Mouse (Mus musculus) right cerebral cortex, adult 18-20 months (tissue): Measurements from ENCODE around the gene Glo1.

Experiments
- DNase-seq: peaks from one replicate; pipeline ENCODE4 v3.0.0; 2022; ENCODE audit warnings: mixed read lengths

Gene Glo1

GRCm38 (mm10) chr17:30575941-30576773 is 50.5 kb downstream of the Glo1 start, which contains the start of gene Btbd9:
Gene Btbd9, minus strand, starts transcription at chr17:30576488.
- DNase-seq = peak; percentile 95

DNA sequence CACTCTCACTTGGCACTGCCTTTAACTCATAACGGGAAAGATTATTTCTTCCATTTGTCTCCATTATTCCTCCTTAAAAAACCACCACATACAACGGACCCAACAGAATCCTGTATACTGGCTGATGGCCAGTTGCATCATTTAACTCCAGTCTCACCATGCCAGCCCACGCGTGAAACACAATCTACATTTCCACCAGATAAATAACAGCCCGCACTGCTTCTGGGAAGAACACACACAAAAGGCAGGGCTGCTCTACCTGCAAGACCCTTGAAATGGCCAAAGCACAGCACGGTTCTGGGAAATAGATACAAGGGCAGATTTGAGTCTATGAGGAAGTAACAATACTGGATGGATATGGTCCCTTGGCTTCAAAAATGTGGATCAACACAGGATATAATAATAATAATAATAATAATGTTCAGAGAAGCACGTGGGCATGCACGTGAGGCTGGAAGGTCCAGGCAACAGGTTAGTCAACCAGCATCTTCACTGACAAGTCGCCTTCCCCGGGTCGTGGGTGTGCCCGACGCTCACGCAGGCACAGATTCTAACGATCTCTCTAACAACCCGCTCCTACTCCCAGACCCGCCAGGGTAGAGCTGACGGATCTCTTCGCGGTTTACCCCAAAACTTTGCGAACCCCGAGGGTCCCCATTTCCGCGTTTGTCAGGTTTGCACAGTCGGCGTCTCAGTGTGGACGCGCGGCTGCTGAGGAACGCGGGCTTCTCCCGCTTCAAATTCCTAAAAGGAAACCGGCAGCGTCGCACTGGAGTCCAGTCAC is 51.4 kb downstream of the Glo1 start:
- peak; percentile 72 for DNase-seq

DNA sequence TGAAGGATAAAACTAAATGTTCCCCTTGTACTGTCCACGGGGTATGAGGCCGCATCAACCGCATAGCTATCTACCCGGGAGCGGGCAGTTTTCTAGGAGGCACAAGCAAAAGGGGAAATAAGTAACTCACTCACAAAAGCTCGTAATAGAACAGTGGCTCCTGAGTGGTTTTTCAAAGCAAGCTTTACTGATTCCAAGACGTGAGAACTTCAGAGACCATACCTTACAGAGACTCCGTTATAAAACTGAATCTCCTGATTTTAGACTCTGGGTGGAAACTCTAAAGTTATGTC is 51.9 kb downstream of the Glo1 start:
- no peak for DNase-seq

DNA sequence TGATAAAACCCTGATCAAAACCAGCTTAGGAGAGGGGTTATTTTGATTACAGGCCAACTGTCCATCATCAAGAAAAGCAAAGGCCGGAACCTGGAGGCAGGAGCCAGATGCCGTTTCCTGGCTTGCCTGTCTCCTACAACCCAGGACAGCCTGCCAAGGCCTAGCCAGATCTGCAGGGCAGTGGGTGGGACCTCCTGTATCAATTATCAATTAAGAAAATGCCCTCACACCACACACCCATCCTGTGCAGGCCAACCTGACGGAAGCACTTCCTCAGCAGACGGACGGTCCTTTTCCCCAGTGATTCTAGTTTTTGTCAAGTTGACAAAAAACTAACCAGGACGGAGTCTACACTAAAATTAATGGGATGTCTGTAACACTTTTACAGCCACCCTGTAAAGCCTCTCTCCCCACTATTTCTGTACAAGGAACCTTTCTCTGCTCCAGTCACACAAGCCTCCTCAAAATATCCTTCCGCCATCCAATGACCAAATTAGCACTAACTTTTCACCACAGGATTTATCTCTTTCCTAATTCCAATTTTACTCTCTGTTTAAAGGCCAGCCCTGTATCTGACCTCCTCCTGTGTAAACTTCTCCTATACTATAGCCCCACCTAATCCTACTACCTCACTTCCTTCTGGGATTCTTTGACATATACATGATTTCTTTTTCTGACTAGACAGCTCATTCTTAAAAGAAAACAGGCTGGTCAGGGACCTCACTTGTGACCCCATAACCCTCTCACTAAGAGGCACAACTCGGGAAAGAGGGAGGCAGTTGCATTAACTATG is 52.5 kb downstream of the Glo1 start:
- DNase-seq = no peak

GRCm38 (mm10) chr17:30570971-30571370 is 55.7 kb downstream of the Glo1 start:
- DNase-seq = no peak

DNA sequence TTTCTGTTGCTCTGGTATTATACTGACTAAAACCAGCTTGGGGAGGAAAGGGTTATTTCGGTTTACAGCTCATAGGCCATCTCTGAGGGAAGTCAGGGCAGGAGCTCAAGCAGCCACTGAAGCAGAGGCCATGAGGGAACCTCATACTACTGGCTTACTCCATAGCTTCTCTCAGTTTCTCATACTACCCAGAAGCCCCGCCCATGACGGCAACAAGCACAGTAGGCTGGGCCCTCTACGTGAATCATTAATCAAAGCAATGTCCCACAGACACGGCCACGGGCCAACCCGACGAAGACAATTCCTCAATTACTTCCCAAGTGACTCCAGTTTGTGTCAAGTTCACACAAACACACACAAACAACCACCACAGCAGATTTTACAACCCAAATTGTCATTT is 56.5 kb downstream of the Glo1 start:
- no peak for DNase-seq

DNA sequence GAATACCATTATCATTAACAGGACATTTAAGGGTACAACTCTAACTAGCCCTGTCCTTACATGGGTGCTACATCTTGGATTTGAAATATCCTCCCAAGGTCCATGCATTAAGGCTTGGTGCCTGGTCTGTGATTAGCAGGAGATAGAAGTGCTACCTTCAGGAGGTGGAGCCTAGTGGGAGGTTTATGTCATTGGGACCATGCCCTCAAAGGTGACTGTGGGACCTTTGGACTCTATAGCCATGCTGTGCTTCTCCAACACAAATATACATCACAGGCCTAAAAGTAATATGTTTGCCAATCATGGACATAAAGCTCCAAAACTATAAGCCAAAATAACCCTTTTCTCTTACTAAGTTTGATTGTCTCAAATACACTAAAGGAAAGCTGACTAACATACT is 58.2 kb downstream of the Glo1 start:
- DNase-seq = no peak

- DNase-seq = no peak
Measured at GRCm38 (mm10) chr17:30564971-30565370, 61.7 kb downstream of the Glo1 start.

DNA sequence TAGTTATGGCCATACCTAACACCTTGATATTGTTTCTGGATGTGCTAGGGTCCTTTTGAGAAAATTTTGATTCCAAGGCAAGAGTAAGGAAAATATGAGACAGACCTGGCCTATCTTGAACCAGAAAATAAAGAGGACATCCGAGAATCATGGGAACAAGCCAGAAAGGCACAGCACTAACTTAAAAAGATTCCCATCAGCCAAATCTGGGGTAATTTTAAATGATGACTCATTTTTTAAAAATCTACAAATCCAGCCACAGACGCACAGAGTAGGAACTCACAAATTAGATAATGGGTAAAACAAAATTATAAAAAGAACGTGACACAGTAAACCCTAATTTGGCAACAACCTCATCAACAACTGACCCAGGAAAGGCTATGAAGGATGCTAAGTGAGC is 62.3 kb downstream of the Glo1 start:
- no peak for DNase-seq

- no peak for DNase-seq
Measured at GRCm38 (mm10) chr17:30563484-30564075, 63.1 kb downstream of the Glo1 start.

DNA sequence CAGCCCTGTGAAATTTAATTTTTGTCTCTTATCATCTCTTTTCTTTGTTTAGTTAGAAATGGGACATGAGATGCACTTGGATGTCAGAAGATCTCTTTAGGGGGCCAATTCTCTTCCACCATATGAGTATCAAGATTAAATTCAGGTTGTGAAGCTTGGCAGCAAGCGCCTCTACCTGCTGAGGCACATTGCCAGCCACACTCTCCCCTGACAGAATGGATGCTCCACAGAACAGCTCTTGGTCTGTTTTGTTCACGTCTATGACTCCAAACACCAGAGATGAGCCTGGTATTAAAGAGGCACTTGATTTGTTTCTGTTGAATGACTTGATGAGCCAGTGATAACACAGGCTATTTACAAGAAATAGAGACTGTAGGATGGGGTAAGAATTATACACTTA is 63.9 kb downstream of the Glo1 start:
- DNase-seq = no peak

DNA sequence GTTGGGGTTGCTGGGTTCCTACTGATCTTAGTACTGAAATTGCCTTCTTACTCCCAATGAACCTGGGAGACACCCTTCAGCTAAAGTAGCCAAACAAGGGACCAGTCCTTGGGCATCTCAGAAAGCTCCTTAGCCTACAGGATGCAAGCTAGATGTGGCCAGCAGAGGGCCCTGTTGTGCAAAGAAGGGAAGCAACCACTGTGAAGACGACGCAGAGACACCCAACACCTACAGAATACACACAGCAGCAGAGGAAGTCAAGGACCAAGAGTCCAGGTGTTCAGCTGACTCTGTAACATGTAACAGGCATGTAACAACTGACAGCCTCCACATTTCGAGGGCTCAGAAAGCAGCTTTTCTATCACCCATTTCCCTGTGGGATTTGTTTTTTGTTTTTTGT is 67.1 kb downstream of the Glo1 start:
- no peak for DNase-seq

DNA sequence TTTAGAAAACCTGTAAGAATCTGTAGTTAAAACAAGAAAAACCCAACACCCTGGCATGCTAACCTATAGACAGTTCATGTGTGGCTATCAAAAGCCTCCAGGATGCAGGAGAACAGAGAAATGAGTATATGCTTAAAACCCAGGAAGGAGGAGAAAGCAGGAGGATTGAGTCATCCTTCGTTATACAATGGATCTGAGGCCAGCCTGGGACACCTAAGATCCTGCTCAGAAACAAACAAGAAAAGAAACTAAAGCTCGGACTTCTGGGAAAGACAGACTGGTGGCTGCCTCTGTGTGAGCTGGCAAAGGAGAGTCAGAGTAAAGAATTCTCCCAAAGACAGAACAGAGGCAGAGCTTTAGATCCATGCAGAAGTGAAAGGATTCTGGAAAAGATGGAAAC is 68.0 kb downstream of the Glo1 start:
- DNase-seq = no peak

GRCm38 (mm10) chr17:30556512-30556911 is 70.2 kb downstream of the Glo1 start:
- DNase-seq = peak; percentile 59

DNA sequence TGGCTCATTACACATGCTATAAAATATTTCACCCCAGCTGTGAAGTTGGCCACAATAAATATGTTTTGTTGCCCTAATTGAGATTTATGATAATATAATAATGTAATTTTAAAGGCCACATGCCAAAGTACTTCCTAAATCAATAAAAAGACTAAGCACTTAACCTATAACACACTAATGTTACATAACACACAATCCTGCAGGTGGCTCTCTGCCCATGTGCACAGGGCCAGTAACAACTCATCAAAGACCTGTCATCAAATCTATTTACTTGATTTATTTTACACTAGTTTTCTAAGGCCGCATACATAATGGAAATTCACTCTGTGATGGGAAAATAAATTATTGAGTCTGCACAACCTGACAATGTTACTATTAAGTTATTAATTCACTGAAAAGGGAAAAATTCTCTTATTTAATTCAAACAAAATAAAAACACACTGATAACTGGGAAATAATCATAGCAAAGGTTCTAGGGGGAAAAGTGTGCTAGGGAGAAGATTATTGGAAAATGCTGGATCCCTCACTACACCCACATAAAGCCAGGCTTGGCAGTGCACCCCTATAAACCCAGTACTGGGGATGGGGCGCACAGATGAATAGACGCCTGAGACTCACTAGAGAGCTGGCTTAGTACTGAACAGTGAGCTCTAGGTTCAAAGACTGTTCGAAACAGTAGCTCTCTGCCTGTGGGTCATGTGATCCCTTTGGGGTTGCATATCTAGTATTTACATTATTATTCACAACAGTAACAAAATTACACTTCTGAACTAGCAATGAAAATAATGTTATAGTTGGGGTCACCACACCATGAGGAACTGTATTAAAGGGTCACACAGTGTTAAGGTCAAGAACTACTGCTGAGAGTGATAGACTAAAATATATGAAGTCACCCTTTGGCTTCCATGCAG is 73.4 kb downstream of the Glo1 start:
- no peak for DNase-seq

DNA sequence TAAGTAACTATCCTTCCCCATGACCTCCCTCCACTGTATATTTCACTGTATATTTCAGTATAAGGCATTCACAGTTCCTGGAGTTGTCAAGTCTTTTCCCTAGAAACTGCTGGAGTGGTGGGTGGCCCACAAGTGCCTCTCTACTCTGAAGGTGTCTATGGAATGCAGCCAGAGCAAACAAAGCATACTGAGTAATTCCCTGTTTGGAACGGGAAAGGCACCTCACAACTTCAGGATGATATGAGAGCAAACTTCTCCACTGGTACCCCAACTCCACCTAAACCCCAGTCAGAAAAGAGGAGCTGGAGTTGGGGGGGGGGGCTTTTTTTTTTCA is 75.9 kb downstream of the Glo1 start:
- DNase-seq = peak; percentile 86

- no peak for DNase-seq
Measured at GRCm38 (mm10) chr17:30549899-30550773, 76.5 kb downstream of the Glo1 start.

- peak; percentile 44 for DNase-seq
Measured at GRCm38 (mm10) chr17:30539098-30539497, 87.6 kb downstream of the Glo1 start.

GRCm38 (mm10) chr17:30536651-30537050 is 90.0 kb downstream of the Glo1 start:
- DNase-seq = no peak
